Mouse (Mus musculus) layer of hippocampus, adult 6 months (tissue): ENCODE data around the gene Arid4a. TPM values are rescaled to one million over a fixed set of nuclear protein-coding genes. Genes with fewer than 3 reads are reported as not detected.

Experiments used
- long read RNA-seq, 2 experiments: library from polyadenylated mRNA; unstranded; transcript quantifications; one replicate each; pipeline ENCODE4 v2.0.0; 2019 to 2020
- polyA plus RNA-seq: library from polyadenylated mRNA; unstranded; fragments of <200 nt; fragmentation: Nextera tagmentation; gene quantifications from 2 replicates; pipeline ENCODE4 v1.2.3, GENCODE M21; 2021

The Arid4a gene
- 37.8 and 39.4 TPM in 2 replicates for polyA plus RNA-seq
- long read RNA-seq, experiment 1, partial matches to known transcripts, result 94 of 99 reads
- long read RNA-seq, experiment 1, other reads (novel, unspliced or antisense), result 4 of 99 reads
- long read RNA-seq, experiment 2, transcript Arid4a-204 (10 exons, 1,887 nt), result major isoform, 5 of 171 reads
- long read RNA-seq, experiment 2, partial matches to known transcripts, result 156 of 171 reads
- long read RNA-seq, experiment 2, other reads (novel, unspliced or antisense), result 10 of 171 reads

GRCm38 (mm10) chr12:71015363-71016210 lies at the start of gene Arid4a:
Gene Arid4a (plus strand): TSS chr12:71015990.

DNA sequence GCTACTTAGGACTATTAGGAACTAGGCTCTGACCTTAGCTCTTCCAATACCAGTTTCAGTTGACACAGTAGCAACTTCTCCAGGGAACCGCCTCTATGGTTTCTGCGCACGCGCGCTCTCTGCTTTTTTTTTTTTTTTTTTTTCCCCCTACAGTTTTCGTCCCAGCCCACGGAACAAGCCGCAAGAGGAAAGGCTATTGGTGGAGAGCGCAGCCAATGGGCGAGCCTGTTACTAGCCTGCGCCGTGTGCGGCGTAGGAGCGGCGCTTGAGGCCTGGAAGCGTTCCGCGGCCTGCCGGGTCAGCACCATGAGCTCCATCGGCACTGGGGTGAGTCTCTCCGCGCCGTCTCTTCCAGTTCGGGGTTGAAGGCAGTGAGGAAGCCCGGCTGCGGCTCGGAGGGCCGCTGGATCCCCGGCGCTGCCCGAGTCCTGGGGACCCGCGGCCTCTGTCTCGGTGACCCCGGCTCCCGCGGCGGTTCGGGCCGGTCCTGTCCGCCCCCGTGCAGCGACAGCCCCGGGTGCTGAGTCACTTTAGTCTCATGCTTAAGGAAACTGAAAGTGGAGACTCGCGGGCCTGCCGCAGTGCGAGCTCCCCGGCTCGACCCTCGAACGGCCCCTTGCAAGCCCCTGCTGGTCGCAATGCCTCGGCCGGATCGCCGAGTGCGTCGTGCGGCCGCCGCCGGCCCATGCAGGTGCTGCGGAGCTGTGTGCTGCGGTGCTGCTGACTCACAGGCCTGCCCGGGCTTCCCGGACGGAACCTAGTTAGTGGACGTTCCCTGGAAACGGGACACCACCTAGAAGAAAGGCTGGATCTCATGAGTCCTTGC lies 41.1 kb upstream of the Arid4a start, which contains the start of gene Psma3:
Gene Psma3 (plus strand): TSS at position 181 of the 826 bp plus-strand sequence.

GRCm38 (mm10) chr12:71111331-71111730 lies 95.5 kb downstream of the Arid4a start, which contains the start of gene Tomm20l:
Gene Tomm20l (plus strand): TSS chr12:71111428.

DNA sequence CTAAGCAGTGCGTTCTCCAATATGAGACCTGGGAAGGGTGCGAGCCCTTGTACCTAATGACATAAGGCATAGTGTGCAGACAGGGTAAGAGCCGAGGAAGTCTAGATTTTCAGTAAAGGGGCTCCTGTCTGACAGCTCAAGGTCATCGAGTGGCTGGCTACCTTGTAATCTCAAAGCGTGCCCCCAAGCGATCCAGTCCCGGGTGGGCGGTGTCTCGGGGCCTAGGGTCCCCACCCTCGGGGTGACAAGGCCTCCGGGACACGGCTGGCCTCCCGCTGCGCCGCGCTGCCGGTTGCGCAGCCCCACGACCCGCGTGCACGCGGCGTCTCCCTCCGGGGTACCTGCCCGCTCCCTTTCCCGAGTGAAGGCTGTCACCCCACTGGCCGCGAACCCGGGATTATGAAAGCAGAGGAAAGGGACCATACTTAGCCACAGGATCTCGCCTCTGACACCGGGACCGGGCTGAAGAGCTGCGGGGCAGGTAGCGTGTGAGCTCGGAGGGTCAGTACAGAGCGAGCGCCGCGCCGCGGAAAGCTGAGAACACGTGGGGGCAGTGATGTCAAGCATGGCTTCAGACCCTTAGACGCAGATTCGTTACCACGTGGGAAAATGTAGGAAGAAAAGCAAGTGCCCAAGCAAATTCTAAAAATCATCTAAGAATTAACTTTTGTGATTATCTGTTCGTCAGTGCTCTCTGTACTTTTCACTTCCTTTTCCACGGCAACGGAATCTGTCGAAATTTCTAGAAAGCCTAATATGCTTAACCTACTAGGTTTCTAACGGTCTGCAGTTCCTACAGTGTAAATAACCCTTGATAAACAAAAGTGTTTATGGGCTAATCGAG lies 120.6 kb downstream of the Arid4a start, which contains the start of the genes Timm9 and 2700049A03Rik:
Gene Timm9 (minus strand): TSS at position 555 of the 844 bp plus-strand sequence.
Gene 2700049A03Rik (plus strand): TSS at position 719 of the 844 bp plus-strand sequence.

Other genes starting within 250 kb of the Arid4a start
- gene Frmd6, start 190.5 kb upstream of the Arid4a start, polyA plus RNA-seq, result 5.5 and 6.2 TPM in 2 replicates
- gene Actr10, start 78.1 kb upstream of the Arid4a start, polyA plus RNA-seq, result 82.9 and 119 TPM in 2 replicates
- gene Psma3, start 41.4 kb upstream of the Arid4a start, polyA plus RNA-seq, result 395 and 424 TPM in 2 replicates
- not detected in 2 replicates for gene Tomm20l, start 95.4 kb downstream of the Arid4a start, polyA plus RNA-seq
- gene Timm9, start 120.7 kb downstream of the Arid4a start, polyA plus RNA-seq, result 50.2 and 62.0 TPM in 2 replicates
- gene 2700049A03Rik, start 120.9 kb downstream of the Arid4a start, polyA plus RNA-seq, result 1.7 and 1.8 TPM in 2 replicates